In genomic region chr13:10394364-10394763, GRCm38 (mm10) we compare ENCODE assay signal across 15 mouse cellular contexts. TPM values are rescaled to one million over a fixed set of nuclear protein-coding genes. Genes with fewer than 3 reads are reported as not detected.
"Had no signal": no experiment of that assay in that cellular context is flagged by ENCODE, and none has a peak within 500 bp of the region (broad histone marks: within the 10 kb centered on the region; RNA-seq: fewer than 3 reads in every experiment).

No protein-coding gene starts in this region.

- DNase-seq: kidney, adult 2 months; kidney, postnatal 25 days; layer of hippocampus, postnatal 36 days; liver, embryonic 13.5 days; lung, adult 2 months; lung, postnatal 14 days; lung, postnatal 4 days; midbrain, embryonic 14.5 days; thymus, adult 18-20 months; thymus, postnatal 4 days had no signal

- H3K4me3 ChIP-seq: limb, embryonic 10.5 days; limb, embryonic 13.5 days; liver, embryonic 13.5 days had no signal

- H3K27me3 ChIP-seq: limb, embryonic 13.5 days; liver, embryonic 13.5 days had no signal

- H3K27ac ChIP-seq: kidney, postnatal 0 days; limb, embryonic 10.5 days; limb, embryonic 13.5 days; liver, embryonic 13.5 days had no signal

- H3K36me3 ChIP-seq: limb, embryonic 10.5 days; limb, embryonic 13.5 days; liver, embryonic 13.5 days had no signal

- H3K9ac ChIP-seq: limb, embryonic 13.5 days; liver, embryonic 13.5 days had no signal

- H3K9me3 ChIP-seq: limb, embryonic 10.5 days; limb, embryonic 13.5 days; liver, embryonic 13.5 days had no signal

- H3K4me1 ChIP-seq: limb, embryonic 10.5 days; limb, embryonic 13.5 days; liver, embryonic 13.5 days had no signal

- H3K4me2 ChIP-seq: limb, embryonic 13.5 days; liver, embryonic 13.5 days; midbrain, embryonic 11.5 days had no signal

RNA-seq across cellular contexts. Expression of gene Chrm3, which starts 33.7 kb away (rescaled TPM):
- total RNA-seq: megakaryocyte-erythroid progenitor cell, adult 5-6 weeks had no signal
- polyA plus RNA-seq: limb, embryonic 10.5 days had no signal
